Mouse (Mus musculus): ENCODE measurements at regions not wholly inside any gene's neighbourhood (a gene's known extent, or its start where the extent isn't known, plus 50 kb on each side); places are given as distances from the start of the nearest gene placed in this dataset.

GRCm38 (mm10) chrX:167088438-167088837 is 120.7 kb downstream of the Tmsb4x start:
- TF ChIP-seq CTCF (IDR thresholded peaks at IDR 0.05; ENCODE audit: insufficient read depth, low read depth, low read length) = no peak
- no peak for TF ChIP-seq POLR2A (IDR thresholded peaks at IDR 0.05; ENCODE audit: insufficient read depth, low read depth, low read length)
